Mouse (Mus musculus) CH12.LX (cell line): ENCODE measurements around the gene Stard5. TPM values are rescaled to one million over a fixed set of nuclear protein-coding genes. Genes with fewer than 3 reads are reported as not detected.
A peak's percentile ranks its signal among the peaks of the same experiment; 100 is the strongest.

Experiments used
- DNase-seq: peaks from one replicate; pipeline ENCODE4 v3.0.0-alpha.2; 2013; ENCODE audit errors: extremely low read depth
- H3K27ac ChIP-seq: 2 replicates; pipeline ENCODE4 v1.5.1; 2012; ENCODE audit warnings: low read depth, mild to moderate bottlenecking, control low read depth, moderate library complexity; ENCODE audit not compliant: insufficient read depth
- H3K27me3 ChIP-seq: replicated peaks from 2 replicates; pipeline ENCODE3; 2012; ENCODE audit warnings: inconsistent platforms
- H3K36me3 ChIP-seq, 2 experiments: replicated peaks in 1 of 2; 2 replicates each; pipeline versions ENCODE3 to v1.6.1; 2012; ENCODE audit warnings: inconsistent platforms in 1 of 2, low read length in 1 of 2, mild to moderate bottlenecking in 1 of 2, mixed read lengths in 1 of 2, moderate library complexity in 1 of 2; ENCODE audit not compliant: control insufficient read depth in 1 of 2, insufficient read depth in 1 of 2
- H3K4me1 ChIP-seq, 2 experiments: 2 replicates each; pipeline ENCODE4 v1.6.1; 2012; ENCODE audit warnings: inconsistent platforms in 1 of 2, moderate library complexity in 1 of 2; ENCODE audit not compliant: insufficient read depth in 2 of 2, control insufficient read depth in 1 of 2
- H3K4me2 ChIP-seq: 2 replicates; pipeline ENCODE4 v1.6.1; 2012; ENCODE audit warnings: low read depth, mild to moderate bottlenecking, control low read depth; ENCODE audit not compliant: poor library complexity, insufficient read depth, severe bottlenecking
- H3K4me3 ChIP-seq, 3 experiments: fragments of 150-350 bp in 1 of 3; sonication (generic) in 1 of 3; replicated peaks in 1 of 3; 2 replicates each; pipeline versions ENCODE3 to v1.5.1; 2011 to 2012; ENCODE audit warnings: low read depth in 2 of 3, low read length in 2 of 3, mild to moderate bottlenecking in 2 of 3, moderate library complexity in 2 of 3, control low read depth in 1 of 3, improper control_type of control experiment in 1 of 3, inconsistent platforms in 1 of 3, mixed read lengths in 1 of 3; ENCODE audit not compliant: poor library complexity in 1 of 3
- H3K79me2 ChIP-seq: replicated peaks from 2 replicates; pipeline ENCODE4 v1.6.1; 2012; ENCODE audit warnings: mild to moderate bottlenecking, moderate library complexity; ENCODE audit not compliant: control insufficient read depth, poor library complexity, insufficient read depth, severe bottlenecking; ENCODE audit errors: extremely low read depth
- H3K9ac ChIP-seq: 2 replicates; pipeline ENCODE4 v1.6.1; 2012; ENCODE audit warnings: low read depth, mild to moderate bottlenecking, control low read depth, moderate library complexity; ENCODE audit not compliant: insufficient read depth
- H3K9me3 ChIP-seq: replicated peaks from 2 replicates; pipeline ENCODE3; 2012; ENCODE audit warnings: low read length, inconsistent platforms, mixed read lengths
- GABPA ChIP-seq: IDR thresholded peaks from 2 replicates; pipeline ENCODE4 v1.6.1; 2012; ENCODE audit warnings: low read depth, low read length, improper control_type of control experiment, inconsistent platforms; ENCODE audit not compliant: insufficient replicate concordance
- HCFC1 ChIP-seq: IDR thresholded peaks from 2 replicates; pipeline ENCODE4 v1.6.1; 2012; ENCODE audit warnings: low read depth, mild to moderate bottlenecking, inconsistent platforms, low read length, improper control_type of control experiment
- NRF1 ChIP-seq: IDR thresholded peaks from 2 replicates; pipeline ENCODE4 v1.6.1; 2014; ENCODE audit warnings: low read depth, mild to moderate bottlenecking, inconsistent platforms, low read length, improper control_type of control experiment, moderate library complexity
- POLR2A ChIP-seq: IDR thresholded peaks from 2 replicates; pipeline ENCODE4 v1.6.1; 2011; ENCODE audit warnings: low read depth, mild to moderate bottlenecking, improper control_type of control experiment, low read length
- RCOR1 ChIP-seq: conservative IDR thresholded peaks from 2 replicates; pipeline ENCODE4 v1.6.1; 2012; ENCODE audit warnings: low read depth, mild to moderate bottlenecking, inconsistent platforms, low read length, improper control_type of control experiment
- ZKSCAN1 ChIP-seq: IDR thresholded peaks from 2 replicates; pipeline ENCODE4 v1.6.1; 2012; ENCODE audit warnings: low read depth, inconsistent platforms, low read length, improper control_type of control experiment, borderline replicate concordance
- ZMIZ1 ChIP-seq: IDR thresholded peaks from 2 replicates; pipeline ENCODE4 v1.6.1; 2012; ENCODE audit warnings: low read depth, mild to moderate bottlenecking, inconsistent platforms, low read length, improper control_type of control experiment
- ZNF384 ChIP-seq: IDR thresholded peaks from 2 replicates; pipeline ENCODE4 v1.6.1; 2012; ENCODE audit warnings: low read depth, low read length, improper control_type of control experiment, inconsistent platforms
- dilution Hi-C: fragments of 300-500 bp; cut with MboI; formaldehyde crosslinking; loops from 2 replicates; pipeline ENCODE4 v1.14.3; 2020; ENCODE audit warnings: low sequenced_read_pairs; ENCODE audit not compliant: extremely low pct_unique_long_range_greater_than_20kb, extremely low pct_ligation_motif_present
- in situ Hi-C: fragments of 300-500 bp; cut with MboI; formaldehyde crosslinking; loops from 3 replicates; pipeline ENCODE4 v1.14.3; 2019; ENCODE audit warnings: low sequenced_read_pairs, low pct_ligation_motif_present, low pct_unique_long_range_greater_than_20kb, mixed read lengths
- polyA plus RNA-seq: library from polyadenylated mRNA; unstranded; fragments of >175 nt; gene quantifications from 2 replicates; pipeline ENCODE4 v1.2.1, GENCODE M21; 2012; ENCODE audit warnings: low read depth; ENCODE audit not compliant: insufficient read length
- total RNA-seq, 2 experiments: library from RNA; depleted of rRNA; stranded (reverse); fragments of 300-350 nt in 1 of 2; fragments of >200 nt in 1 of 2; gene quantifications; 2 replicates each; pipeline ENCODE4 v1.2.3; 2012 to 2014

Stard5 gene
- total and polyA plus RNA-seq, 3 experiments: 31.7 to 44.9 (median 33.1) TPM

GRCm38 (mm10) chr7:83631828-83632681 lies at the start of gene Stard5 (continued):
- TF ChIP-seq HCFC1: peak; percentile 23; the same call in 1 of the 2 replicates

- H3K9me3 ChIP-seq: no peaks in the 10 kb centered on the region
- dilution Hi-C loops (no loop called here), in situ Hi-C loops (no loop called here)
- H3K4me2 ChIP-seq: 0 out of 2 replicates have a peak within 1 kb of the TSS, but pooled peaks have one; percentile 29
- TF ChIP-seq ZNF384: no peak
- no peak for TF ChIP-seq HCFC1
- no peak for TF ChIP-seq NRF1
- no peak for TF ChIP-seq ZKSCAN1
- no peak for TF ChIP-seq ZMIZ1
- TF ChIP-seq POLR2A: no peak
- TF ChIP-seq GABPA: no peak
- H3K4me1 ChIP-seq: peaks cover 3 to 8% of the 10 kb centered on the region in 2 experiments; a peak in 2 of 4 replicates
- peak; percentile 10 for DNase-seq
- no peaks in the 10 kb centered on the region for H3K79me2 ChIP-seq
- no peak within 1 kb of the TSS for H3K4me3 ChIP-seq
- no peak within 1 kb of the TSS for H3K9ac ChIP-seq
- no peaks in the 10 kb centered on the region for H3K27me3 ChIP-seq
- no peak within 1 kb of the TSS for H3K27ac ChIP-seq
- H3K36me3 ChIP-seq: peaks cover 0 to 6% of the 10 kb centered on the region in 2 experiments
These were observed 46.9 kb upstream of the Stard5 start, which contains the start of gene Tmc3 for GRCm38 (mm10) chr7:83584639-83585471. Gene Tmc3 (plus strand): TSS chr7:83584927.

GRCm38 (mm10) chr7:83594056-83594455 lies 37.7 kb upstream of the Stard5 start:
- Histone ChIP-seq H3K4me3 (no peak overlapping the region), H3K4me1 (peaks cover 17 to 22% of the 10 kb centered on the region in 2 experiments), H3K9ac (no peak overlapping the region), H3K27ac (no peak overlapping the region), H3K27me3 (no peaks in the 10 kb centered on the region), H3K4me2 (no peak overlapping the region), H3K9me3 (no peaks in the 10 kb centered on the region), H3K79me2 (no peaks in the 10 kb centered on the region), H3K36me3 (peaks cover 0 to 6% of the 10 kb centered on the region in 2 experiments)
- in situ Hi-C loops (no loop called here), dilution Hi-C loops (no loop called here)
- DNase-seq: no peak
- TF ChIP-seq NRF1 (no peak), RCOR1 (no peak)
